Mouse (Mus musculus): ENCODE measurements around the gene 1700017D01Rik. TPM values are rescaled to one million over a fixed set of nuclear protein-coding genes. Genes with fewer than 3 reads are reported as not detected.
"Not testable (repeated sequence)": the region's sequence is repeated elsewhere in the genome, so short reads cannot be mapped to it uniquely, and the experiment has no call there.

Gene 1700017D01Rik
- polyA plus RNA-seq (2014; fragmentation: Nextera tagmentation; extraction: Ambion mirVana): not detected in 2 replicates

DNA sequence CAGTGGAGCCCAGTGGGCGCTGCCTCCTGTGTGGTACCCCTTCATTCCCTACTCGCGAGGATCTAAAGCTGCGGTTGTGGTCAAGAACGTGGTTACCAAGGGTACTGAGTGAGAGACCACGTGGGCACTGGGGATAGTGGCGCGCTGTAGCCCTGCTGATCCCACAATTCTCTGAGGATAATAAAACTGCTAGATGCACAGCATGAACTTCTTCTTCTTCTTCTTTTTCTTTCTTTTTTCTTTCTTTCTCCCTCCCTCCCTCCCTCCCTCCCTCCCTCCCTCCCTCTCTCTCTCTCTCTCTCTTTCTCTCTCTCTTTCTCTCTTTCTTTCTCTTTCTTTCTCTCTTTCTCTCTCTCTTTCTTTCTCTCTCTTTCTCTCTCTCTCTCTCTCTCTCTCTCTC, at the start of gene 1700017D01Rik:
Gene 1700017D01Rik, minus strand, starts transcription at position 101 of the 400 bp plus-strand sequence.
- not testable (repeated sequence) for H3K9ac ChIP-seq; H3K9me3 ChIP-seq (ENCODE audit: low read depth, low read length); H3K27ac ChIP-seq (ENCODE audit: low read depth); H3K4me1 ChIP-seq (ENCODE audit: insufficient read depth); H3K36me3 ChIP-seq (ENCODE audit: insufficient read depth); ATAC-seq (ENCODE audit: insufficient read depth); H3K27me3 ChIP-seq (ENCODE audit: insufficient read depth, low read length); H3K4me3 ChIP-seq (ENCODE audit: low read depth, low read length); H3K4me2 ChIP-seq; DNase-seq
- WGBS: 77% methylated on average over 8 of the region's 8 CpGs

DNA sequence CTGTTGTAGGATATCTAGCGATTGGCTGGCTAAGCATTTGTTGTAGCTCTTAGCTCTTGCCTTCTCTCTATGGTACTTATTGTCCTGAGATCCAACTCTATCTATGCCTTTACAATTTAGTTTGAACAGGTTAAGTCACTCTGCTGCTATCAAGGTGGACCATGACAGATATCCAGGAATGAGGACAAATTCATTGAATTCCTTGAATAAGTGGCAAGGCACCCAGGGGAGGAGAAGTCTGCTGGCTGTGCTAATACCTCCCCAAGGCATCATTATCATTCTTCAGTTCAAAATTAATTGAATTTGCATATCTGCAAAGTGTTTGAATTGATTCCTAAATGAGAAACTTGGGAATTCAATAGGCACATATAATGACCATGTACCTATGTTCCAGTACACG, 46.8 kb upstream of the 1700017D01Rik start:
- Histone ChIP-seq H3K4me3 (ENCODE audit: low read depth, low read length) (no peak overlapping the region), H3K36me3 (ENCODE audit: insufficient read depth) (no peaks in the 10 kb centered on the region), H3K9ac (no peak overlapping the region), H3K27me3 (ENCODE audit: insufficient read depth, low read length) (no peaks in the 10 kb centered on the region), H3K4me2 (no peak overlapping the region), H3K4me1 (ENCODE audit: insufficient read depth) (no peaks in the 10 kb centered on the region), H3K9me3 (ENCODE audit: low read depth, low read length) (no peaks in the 10 kb centered on the region), H3K27ac (ENCODE audit: low read depth) (no peak overlapping the region)
- TF ChIP-seq CTCF (IDR thresholded peaks at IDR 0.05; ENCODE audit: low read depth): no peak
- ATAC-seq (ENCODE audit: insufficient read depth): no peak
- DNase-seq: no peak
- 65% methylated on average over 2 of the region's 2 CpGs for WGBS

DNA sequence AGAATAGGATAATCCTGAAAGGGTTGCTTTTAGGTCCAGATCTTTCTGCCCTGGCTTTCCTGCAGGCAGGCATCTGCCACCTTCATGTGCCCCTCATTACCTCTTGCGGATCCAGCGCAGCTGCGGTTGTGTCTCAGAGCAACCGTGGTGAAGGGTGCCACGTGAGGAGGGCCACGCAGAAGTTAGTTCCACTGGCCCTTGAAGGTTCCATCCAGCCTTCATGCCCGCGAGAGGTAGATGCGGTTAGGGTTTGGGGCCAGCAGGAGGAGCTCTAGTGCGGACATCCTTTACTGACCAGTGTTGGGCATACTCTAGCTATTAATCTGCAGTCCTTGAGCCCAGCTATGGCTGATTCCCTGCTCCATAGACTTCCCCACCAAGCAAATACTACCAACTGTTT, 34.5 kb upstream of the 1700017D01Rik start, which contains the start of gene 1700025F22Rik:
Gene 1700025F22Rik, minus strand, starts transcription at position 149 of the 400 bp plus-strand sequence.
- no peaks in the 10 kb centered on the region; the same call in 1 of the 2 replicates for H3K27me3 ChIP-seq (ENCODE audit: insufficient read depth, low read length)
- ATAC-seq (ENCODE audit: insufficient read depth): no peak

DNA sequence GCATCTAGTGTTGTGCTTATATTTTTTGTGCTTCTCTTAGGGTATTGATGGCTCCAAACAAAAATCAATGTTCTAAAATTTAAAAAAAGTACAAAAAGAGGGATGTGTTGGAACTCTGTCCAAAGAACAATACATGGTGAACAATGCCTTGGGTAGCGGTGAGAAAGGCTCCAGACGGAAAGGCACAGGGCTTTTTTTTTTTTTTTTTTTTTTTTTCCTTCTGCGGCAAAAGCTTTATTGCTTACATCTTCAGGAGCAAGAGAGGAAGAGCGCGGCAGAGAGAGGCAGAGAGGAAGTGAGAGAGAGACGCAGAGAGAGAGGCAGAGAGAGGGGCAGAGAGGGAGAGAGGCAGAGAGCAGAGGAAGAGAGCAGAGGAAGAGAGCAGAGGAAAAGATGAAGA, 27.2 kb upstream of the 1700017D01Rik start:
- H3K4me3 ChIP-seq (ENCODE audit: low read depth, low read length); H3K4me1 ChIP-seq (ENCODE audit: insufficient read depth); H3K36me3 ChIP-seq (ENCODE audit: insufficient read depth); H3K4me2 ChIP-seq; ATAC-seq (ENCODE audit: insufficient read depth); H3K27ac ChIP-seq (ENCODE audit: low read depth); H3K27me3 ChIP-seq (ENCODE audit: insufficient read depth, low read length); DNase-seq; H3K9ac ChIP-seq; H3K9me3 ChIP-seq (ENCODE audit: low read depth, low read length): not testable (repeated sequence)
- 80% methylated on average over 6 of the region's 6 CpGs for WGBS

More for the DNA sequence above, 34.5 kb upstream of the 1700017D01Rik start, which contains the start of gene 1700025F22Rik:
- Histone ChIP-seq H3K36me3 (ENCODE audit: insufficient read depth) (no peaks in the 10 kb centered on the region), H3K9ac (no peak within 1 kb of the TSS), H3K4me2 (no peak within 1 kb of the TSS), H3K4me1 (ENCODE audit: insufficient read depth) (no peaks in the 10 kb centered on the region), H3K4me3 (ENCODE audit: low read depth, low read length) (no peak within 1 kb of the TSS), H3K9me3 (ENCODE audit: low read depth, low read length) (no peaks in the 10 kb centered on the region), H3K27ac (ENCODE audit: low read depth) (no peak within 1 kb of the TSS)
- peak; percentile 6 for DNase-seq
- 28% methylated on average over 10 of the region's 10 CpGs for WGBS
- peak; percentile 39 for TF ChIP-seq CTCF (IDR thresholded peaks at IDR 0.05; ENCODE audit: low read depth)

DNA sequence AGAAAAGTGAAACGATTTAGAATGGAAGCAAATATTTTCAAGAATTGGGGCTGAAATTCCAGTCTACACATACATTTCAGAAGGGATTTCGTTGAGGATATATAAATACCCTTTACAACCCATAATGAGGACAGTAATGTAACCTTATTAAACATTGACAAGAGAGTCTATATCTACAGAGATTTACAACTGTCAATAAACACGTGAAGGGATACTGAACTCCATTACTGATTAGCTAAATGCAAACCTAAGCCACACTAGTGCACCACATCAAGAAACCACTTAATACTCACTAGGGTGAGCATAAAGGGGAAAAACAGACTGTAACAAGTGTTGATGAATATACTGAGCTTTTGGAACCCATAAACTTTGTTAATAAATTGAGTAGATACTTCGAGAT, 4.7 kb upstream of the 1700017D01Rik start:
- DNase-seq: no peak
- no peaks in the 10 kb centered on the region for H3K4me1 ChIP-seq (ENCODE audit: insufficient read depth)
- WGBS: 67% methylated on average over 4 of the region's 4 CpGs
- ATAC-seq (ENCODE audit: insufficient read depth): no peak
- H3K27me3 ChIP-seq (ENCODE audit: insufficient read depth, low read length): no peaks in the 10 kb centered on the region
- H3K9me3 ChIP-seq (ENCODE audit: low read depth, low read length): no peaks in the 10 kb centered on the region
- H3K9ac ChIP-seq: no peak overlapping the region
- no peak overlapping the region for H3K27ac ChIP-seq (ENCODE audit: low read depth)
- H3K4me2 ChIP-seq: no peak overlapping the region
- no peak overlapping the region for H3K4me3 ChIP-seq (ENCODE audit: low read depth, low read length)
- TF ChIP-seq CTCF (IDR thresholded peaks at IDR 0.05; ENCODE audit: low read depth): no peak
- no peaks in the 10 kb centered on the region for H3K36me3 ChIP-seq (ENCODE audit: insufficient read depth)

DNA sequence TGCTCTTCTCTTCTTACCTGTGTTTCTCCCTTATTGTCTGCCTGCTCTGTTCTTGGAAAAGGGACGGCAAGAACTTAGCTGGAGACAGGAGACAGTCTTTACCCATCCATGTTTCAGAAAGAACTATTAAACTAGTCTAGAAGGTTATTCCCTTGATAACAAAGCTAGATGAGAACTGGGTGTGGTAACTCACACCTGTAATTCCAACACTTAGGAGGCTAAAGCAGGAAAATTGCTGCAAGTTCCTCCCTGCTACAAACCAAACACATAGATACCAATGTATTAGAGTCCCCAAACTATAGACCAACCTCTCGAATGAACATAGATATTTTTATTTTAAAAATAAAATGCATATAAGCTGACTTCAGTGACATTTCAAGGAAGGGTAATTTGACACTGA, 4.2 kb upstream of the 1700017D01Rik start:
- ATAC-seq (ENCODE audit: insufficient read depth): no peak
- no peak for TF ChIP-seq CTCF (IDR thresholded peaks at IDR 0.05; ENCODE audit: low read depth)
- Histone ChIP-seq H3K4me2 (no peak overlapping the region), H3K4me3 (ENCODE audit: low read depth, low read length) (no peak overlapping the region), H3K9me3 (ENCODE audit: low read depth, low read length) (no peaks in the 10 kb centered on the region), H3K9ac (no peak overlapping the region), H3K27ac (ENCODE audit: low read depth) (no peak overlapping the region), H3K27me3 (ENCODE audit: insufficient read depth, low read length) (no peaks in the 10 kb centered on the region), H3K36me3 (ENCODE audit: insufficient read depth) (no peaks in the 10 kb centered on the region), H3K4me1 (ENCODE audit: insufficient read depth) (no peaks in the 10 kb centered on the region)
- no peak for DNase-seq
- WGBS: 90% methylated on average over 2 of the region's 2 CpGs

DNA sequence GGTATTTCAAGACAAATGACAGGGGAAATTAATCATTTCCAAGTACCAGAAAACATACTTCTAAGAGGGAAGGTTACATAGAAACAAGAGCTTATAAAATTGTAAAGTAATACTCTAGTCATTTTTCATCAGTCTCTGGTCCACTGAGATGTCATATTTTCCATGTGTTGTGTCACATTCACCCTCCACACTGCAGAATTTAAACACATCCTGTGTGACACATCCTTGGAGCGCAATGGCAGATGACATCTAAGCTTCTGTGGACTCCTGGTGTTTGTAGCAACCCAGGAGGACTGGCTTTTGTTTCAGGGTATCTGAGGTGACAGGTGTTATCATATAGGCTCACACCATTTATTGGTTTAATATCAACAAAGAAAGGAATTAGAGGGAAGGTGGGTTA, 974 bp downstream of the 1700017D01Rik start:
- WGBS: 63% methylated on average over 1 of the region's 1 CpGs
- peaks cover 3% of the 10 kb centered on the region; the same call in 1 of the 2 replicates for H3K9me3 ChIP-seq (ENCODE audit: low read depth, low read length)
- no peaks in the 10 kb centered on the region for H3K36me3 ChIP-seq (ENCODE audit: insufficient read depth)
- no peaks in the 10 kb centered on the region for H3K4me1 ChIP-seq (ENCODE audit: insufficient read depth)
- H3K4me2 ChIP-seq: no peak overlapping the region
- no peak for DNase-seq
- no peak overlapping the region for H3K27ac ChIP-seq (ENCODE audit: low read depth)
- no peak overlapping the region for H3K9ac ChIP-seq
- TF ChIP-seq CTCF (IDR thresholded peaks at IDR 0.05; ENCODE audit: low read depth): no peak
- no peaks in the 10 kb centered on the region for H3K27me3 ChIP-seq (ENCODE audit: insufficient read depth, low read length)
- ATAC-seq (ENCODE audit: insufficient read depth): no peak
- no peak overlapping the region for H3K4me3 ChIP-seq (ENCODE audit: low read depth, low read length)

DNA sequence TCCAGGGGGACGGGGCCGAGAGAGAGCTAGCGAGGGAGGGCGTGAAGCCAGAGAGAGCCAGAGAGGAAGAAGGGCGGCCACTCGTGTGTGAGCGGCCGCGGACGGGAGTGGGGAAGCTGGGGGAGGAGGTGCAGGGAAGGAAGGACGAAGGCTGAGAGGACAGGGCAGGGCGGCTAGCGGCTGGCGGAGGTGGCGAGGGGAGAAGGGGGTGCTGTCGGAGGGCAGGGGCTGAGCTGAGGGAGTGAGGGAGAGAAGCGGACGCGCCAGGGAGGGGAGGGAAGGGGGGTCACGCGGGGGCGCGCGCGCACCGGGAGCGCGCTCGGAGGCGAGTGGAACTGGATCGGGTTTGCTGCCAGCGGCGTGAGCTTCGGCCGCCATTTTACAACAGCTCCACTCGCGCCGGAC, 9.7 kb downstream of the 1700017D01Rik start:
- not testable (repeated sequence) for H3K36me3 ChIP-seq (ENCODE audit: insufficient read depth); H3K9ac ChIP-seq; H3K9me3 ChIP-seq (ENCODE audit: low read depth, low read length); H3K27ac ChIP-seq (ENCODE audit: low read depth); H3K27me3 ChIP-seq (ENCODE audit: insufficient read depth, low read length); H3K4me1 ChIP-seq (ENCODE audit: insufficient read depth)
- DNase-seq (peak; percentile 11), ATAC-seq (ENCODE audit: insufficient read depth) (peak; percentile 98)
- WGBS: 2% methylated on average over 12 of the region's 38 CpGs
- Histone ChIP-seq H3K4me2 (peak overlapping the region; percentile 48), H3K4me3 (ENCODE audit: low read depth, low read length) (peak overlapping the region; percentile 29)

Data from lung, embryonic 14.5 days (tissue).